Mouse (Mus musculus): Measurements from ENCODE around the gene Fam50b.

Gene Fam50b

GRCm38 (mm10) chr13:34734686-34735085 is at the start of gene Fam50b:
Fam50b (plus strand) TSS chr13:34734850.
- ATAC-seq (ENCODE audit: low TSS enrichment) = no peak

GRCm38 (mm10) chr13:34685008-34685765 is 49.5 kb upstream of the Fam50b start:
- ATAC-seq (ENCODE audit: low TSS enrichment) = peak; percentile 47; the same call in 1 of the 2 replicates

- ATAC-seq (ENCODE audit: low TSS enrichment) = no peak
Observed at GRCm38 (mm10) chr13:34691049-34691448, 43.6 kb upstream of the Fam50b start.

- ATAC-seq (ENCODE audit: low TSS enrichment) = no peak
Observed at GRCm38 (mm10) chr13:34693111-34693510, 41.5 kb upstream of the Fam50b start.

GRCm38 (mm10) chr13:34696734-34697332 is 37.8 kb upstream of the Fam50b start:
- no peak for ATAC-seq (ENCODE audit: low TSS enrichment)

GRCm38 (mm10) chr13:34700091-34700490 is 34.6 kb upstream of the Fam50b start:
- no peak for ATAC-seq (ENCODE audit: low TSS enrichment)

- ATAC-seq (ENCODE audit: low TSS enrichment) = no peak
Observed at GRCm38 (mm10) chr13:34700630-34701029, 34.0 kb upstream of the Fam50b start.

- no peak for ATAC-seq (ENCODE audit: low TSS enrichment)
Observed at GRCm38 (mm10) chr13:34703301-34703700, 31.3 kb upstream of the Fam50b start.

GRCm38 (mm10) chr13:34703795-34704194 is 30.9 kb upstream of the Fam50b start:
- no peak for ATAC-seq (ENCODE audit: low TSS enrichment)

GRCm38 (mm10) chr13:34704835-34705234 is 29.8 kb upstream of the Fam50b start:
- ATAC-seq (ENCODE audit: low TSS enrichment) = no peak

GRCm38 (mm10) chr13:34708955-34709354 is 25.7 kb upstream of the Fam50b start:
- ATAC-seq (ENCODE audit: low TSS enrichment) = no peak

GRCm38 (mm10) chr13:34709566-34709965 is 25.1 kb upstream of the Fam50b start:
- ATAC-seq (ENCODE audit: low TSS enrichment) = no peak

GRCm38 (mm10) chr13:34711410-34711809 is 23.2 kb upstream of the Fam50b start:
- ATAC-seq (ENCODE audit: low TSS enrichment) = no peak

GRCm38 (mm10) chr13:34712881-34713280 is 21.8 kb upstream of the Fam50b start:
- ATAC-seq (ENCODE audit: low TSS enrichment) = no peak

- ATAC-seq (ENCODE audit: low TSS enrichment) = peak; percentile 100
Observed at GRCm38 (mm10) chr13:34715437-34715838, 19.2 kb upstream of the Fam50b start.

- ATAC-seq (ENCODE audit: low TSS enrichment) = no peak
Observed at GRCm38 (mm10) chr13:34724831-34725592, 9.6 kb upstream of the Fam50b start.

- ATAC-seq (ENCODE audit: low TSS enrichment) = peak; percentile 82
Observed at GRCm38 (mm10) chr13:34725800-34726476, 8.7 kb upstream of the Fam50b start.

GRCm38 (mm10) chr13:34726477-34726805 is 8.2 kb upstream of the Fam50b start:
- no peak for ATAC-seq (ENCODE audit: low TSS enrichment)

- no peak for ATAC-seq (ENCODE audit: low TSS enrichment)
Observed at GRCm38 (mm10) chr13:34727060-34727459, 7.6 kb upstream of the Fam50b start.

- ATAC-seq (ENCODE audit: low TSS enrichment) = no peak
Observed at GRCm38 (mm10) chr13:34731551-34731950, 3.1 kb upstream of the Fam50b start.

GRCm38 (mm10) chr13:34733780-34734179 is 870 bp upstream of the Fam50b start:
- ATAC-seq (ENCODE audit: low TSS enrichment) = no peak

Measured in frontal cortex, adult (tissue).